Mouse (Mus musculus) adrenal gland, postnatal 4 days (tissue): ENCODE results near the gene Mas1. TPM values are rescaled to one million over a fixed set of nuclear protein-coding genes. Genes with fewer than 3 reads are reported as not detected.

Experiments
- DNase-seq, 2 experiments: peaks; one replicate each; pipeline ENCODE4 v3.0.0; 2021 to 2022; ENCODE audit warnings: low spot score in 2 of 2, mixed read lengths in 2 of 2
- total RNA-seq, 2 experiments: library from RNA; stranded (reverse); gene quantifications; 2 replicates each; pipeline ENCODE4 v1.2.3; 2021

The Mas1 gene
- total RNA-seq, 2 experiments from 2014 or later = not detected

- DNase-seq = no peak
These were observed 7.8 kb upstream of the Mas1 start, which contains the start of gene Mrgprh for GRCm38 (mm10) chr17:12875734-12876133. Gene Mrgprh (plus strand): TSS chr17:12876034.

GRCm38 (mm10) chr17:12872275-12873028, 4.5 kb upstream of the Mas1 start:
- DNase-seq = no peak

- DNase-seq = no peak
These were observed 697 bp upstream of the Mas1 start for GRCm38 (mm10) chr17:12868640-12869039.

- no peak for DNase-seq
These were observed 1.1 kb downstream of the Mas1 start for GRCm38 (mm10) chr17:12866853-12867252.

GRCm38 (mm10) chr17:12865407-12865806, 2.5 kb downstream of the Mas1 start:
- DNase-seq = no peak

- no peak for DNase-seq
These were observed 3.8 kb downstream of the Mas1 start for GRCm38 (mm10) chr17:12864111-12864510.

- no peak for DNase-seq
These were observed 8.9 kb downstream of the Mas1 start for GRCm38 (mm10) chr17:12859006-12859520.

GRCm38 (mm10) chr17:12858072-12858471, 9.9 kb downstream of the Mas1 start:
- DNase-seq = no peak

- DNase-seq = no peak
These were observed 10.5 kb downstream of the Mas1 start for GRCm38 (mm10) chr17:12857395-12857794.

GRCm38 (mm10) chr17:12854386-12854785, 13.6 kb downstream of the Mas1 start:
- DNase-seq = no peak

- DNase-seq = no peak
These were observed 14.1 kb downstream of the Mas1 start for GRCm38 (mm10) chr17:12853821-12854220.

GRCm38 (mm10) chr17:12851689-12852088, 16.3 kb downstream of the Mas1 start:
- no peak for DNase-seq

GRCm38 (mm10) chr17:12849778-12850382, 18.1 kb downstream of the Mas1 start:
- no peak for DNase-seq

GRCm38 (mm10) chr17:12847736-12848135, 20.2 kb downstream of the Mas1 start:
- no peak for DNase-seq

- no peak for DNase-seq
These were observed 21.5 kb downstream of the Mas1 start for GRCm38 (mm10) chr17:12846474-12846873.

GRCm38 (mm10) chr17:12845862-12846261, 22.1 kb downstream of the Mas1 start:
- DNase-seq = no peak

GRCm38 (mm10) chr17:12844540-12844939, 23.4 kb downstream of the Mas1 start:
- no peak for DNase-seq

GRCm38 (mm10) chr17:12843826-12844225, 24.1 kb downstream of the Mas1 start:
- no peak for DNase-seq

- DNase-seq = no peak
These were observed 28.3 kb downstream of the Mas1 start for GRCm38 (mm10) chr17:12839475-12840267.

GRCm38 (mm10) chr17:12835738-12836137, 32.2 kb downstream of the Mas1 start:
- no peak for DNase-seq

- no peak for DNase-seq
These were observed 33.1 kb downstream of the Mas1 start for GRCm38 (mm10) chr17:12834826-12835225.

GRCm38 (mm10) chr17:12834317-12834716, 33.6 kb downstream of the Mas1 start:
- DNase-seq = no peak
